Mouse (Mus musculus) neutrophil, adult 65 days (primary cell): ENCODE measurements around the gene Ncor2. TPM values are rescaled to one million over a fixed set of nuclear protein-coding genes. Genes with fewer than 3 reads are reported as not detected.

ENCODE experiments used
- total RNA-seq: library from RNA; stranded (reverse); gene quantifications from 2 replicates; pipeline ENCODE4 v1.2.4, GENCODE M21; 2023

Gene Ncor2
- 65.7 and 78.2 TPM in 2 replicates for total RNA-seq

GRCm38 (mm10) chr5:125179007-125179734, at the start of gene Ncor2:
Gene Ncor2 (minus strand): TSS chr5:125179219.

GRCm38 (mm10) chr5:125002969-125003872, 175.8 kb downstream of the Ncor2 start, which contains the start of gene Rflna:
Gene Rflna (plus strand): TSS chr5:125003221.

Other genes starting within 250 kb of the Ncor2 start
- not detected in 2 replicates for gene Rflna, start 176.0 kb downstream of the Ncor2 start, total RNA-seq
- 41.5 and 48.2 TPM in 2 replicates for gene Scarb1, start 161.9 kb upstream of the Ncor2 start, total RNA-seq
- gene Gm10382, start 210.1 kb upstream of the Ncor2 start, total RNA-seq = 0.38 and 0.98 TPM in 2 replicates
- gene Ubc, start 211.0 kb upstream of the Ncor2 start, total RNA-seq = 2,614 and 3,139 TPM in 2 replicates